Mouse (Mus musculus) adrenal gland (tissue): Measurements from ENCODE around the gene Zfyve19.

Source experiments
- intact Hi-C: fragments of 180-260 bp; cut with DNase I; formaldehyde crosslinking; loops from one replicate; pipeline ENCODE4 v1.15.1; 2025

Zfyve19 gene

DNA sequence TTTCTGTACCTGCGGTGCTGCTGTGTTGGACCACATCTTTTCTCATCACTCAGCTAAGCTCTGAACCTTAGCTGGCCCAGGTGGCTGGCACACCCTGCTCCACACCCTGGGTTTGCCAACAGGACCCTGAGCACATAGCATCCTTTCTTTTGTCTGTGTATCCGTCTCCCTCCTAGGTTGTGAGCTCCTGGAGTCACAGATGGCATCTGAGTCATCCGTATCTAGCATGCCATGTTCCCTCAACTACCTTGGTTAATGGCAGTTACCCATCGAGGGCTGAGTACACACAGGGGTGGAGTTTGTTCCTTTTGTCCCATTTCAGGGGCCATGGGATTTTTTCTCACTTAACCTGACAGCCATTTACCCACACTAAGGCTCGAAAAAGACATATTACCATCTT, 42.0 kb downstream of the Zfyve19 start:
- intact Hi-C loops = no loop called here

DNA sequence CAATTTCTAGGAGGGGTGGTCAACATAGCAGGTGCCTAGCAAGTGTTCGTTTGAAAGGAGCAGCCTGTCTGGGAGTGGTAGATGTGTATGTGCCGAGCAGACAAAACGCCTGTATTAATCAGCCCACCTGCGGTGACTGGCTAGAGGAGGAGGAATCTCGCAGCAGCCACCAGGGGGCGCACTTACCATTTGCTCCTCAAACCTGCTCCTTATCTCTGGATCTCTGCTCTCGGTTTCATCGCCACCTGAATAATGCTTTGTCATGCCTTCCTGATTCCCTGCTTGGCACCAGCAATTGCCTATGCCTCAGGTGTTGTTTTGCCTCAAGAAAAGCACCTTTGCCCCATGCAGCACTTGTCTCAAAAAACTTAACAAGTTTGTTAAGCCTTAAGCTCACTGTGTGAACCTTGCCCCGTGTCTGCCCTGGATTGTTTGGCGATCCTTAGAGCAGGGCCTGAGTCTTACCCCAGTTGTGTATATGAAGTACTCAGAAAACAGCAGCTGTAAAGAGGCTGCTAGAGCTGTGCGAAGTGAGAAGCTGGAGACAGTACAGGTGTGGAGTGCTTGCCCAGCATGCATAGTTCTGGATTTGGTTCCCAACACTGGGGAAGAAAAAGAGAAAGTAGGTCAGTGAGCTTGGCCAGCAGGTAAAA, 42.5 kb downstream of the Zfyve19 start:
- intact Hi-C loops = loop anchor here (1.0 kb wide), 1 partner anchor 37 kb away; the partner anchor contains the start of gene Vps18

DNA sequence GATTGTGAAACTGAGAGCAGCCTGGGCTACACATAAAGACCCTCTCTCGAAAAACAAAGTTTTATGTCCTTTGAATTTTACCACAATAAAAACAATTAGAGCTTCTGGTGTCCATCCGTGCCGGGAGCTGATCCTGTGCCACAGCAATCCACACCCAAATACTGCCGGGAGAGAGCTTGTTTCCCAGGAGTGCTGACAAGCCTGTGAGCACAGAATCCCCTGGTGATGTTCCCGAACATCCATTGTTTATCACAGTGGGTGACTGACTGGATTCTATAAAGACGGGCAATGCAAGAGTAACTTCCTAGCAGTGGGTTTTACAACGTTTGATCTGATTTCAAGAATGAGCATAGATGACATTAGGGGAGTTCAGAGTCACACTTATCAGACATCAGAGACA, 46.6 kb downstream of the Zfyve19 start:
- intact Hi-C loops = no loop called here

- intact Hi-C loops = no loop called here
Measured at GRCm38 (mm10) chr2:119260518-119260917, 52.1 kb downstream of the Zfyve19 start.

DNA sequence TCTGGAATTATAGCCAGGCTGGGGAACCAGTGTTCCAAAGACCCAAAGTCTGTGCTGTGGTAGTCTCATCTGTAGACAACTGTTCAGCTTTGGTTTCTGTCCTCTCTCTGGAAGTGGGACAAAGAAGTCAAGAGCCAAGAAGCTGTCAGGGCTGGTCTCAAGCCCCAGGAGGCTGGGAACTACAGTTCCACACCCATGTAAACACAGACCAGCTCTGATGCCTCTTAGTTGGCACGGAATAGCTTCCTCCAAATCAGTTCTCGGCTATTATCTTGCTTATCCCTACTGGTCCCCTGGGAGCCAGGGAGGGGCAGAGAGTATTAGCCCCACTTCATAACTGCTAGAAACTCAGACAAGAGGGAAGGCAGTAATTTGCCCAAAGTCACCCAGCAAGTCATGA, 52.9 kb downstream of the Zfyve19 start:
- intact Hi-C loops = no loop called here

- intact Hi-C loops = no loop called here
Measured at GRCm38 (mm10) chr2:119262978-119263377, 54.6 kb downstream of the Zfyve19 start.

- intact Hi-C loops = no loop called here
Measured at GRCm38 (mm10) chr2:119263813-119264212, 55.4 kb downstream of the Zfyve19 start.
